In genomic region chr14:31206472-31206981, GRCm38 (mm10) we compare ENCODE assay signal across 8 mouse cellular contexts. TPM values are rescaled to one million over a fixed set of nuclear protein-coding genes. Genes with fewer than 3 reads are reported as not detected.
DNase-seq lines count a peak whose midpoint lies in the region; ATAC-seq and TF ChIP-seq lines count a peak whose summit lies in the region.

No protein-coding gene starts in this region.

- no peaks in the 10 kb centered on the region for H3K9me3 ChIP-seq in embryonic facial prominence, embryonic 12.5 days
- H3K9me3 ChIP-seq in limb, embryonic 11.5 days (ENCODE audit: control insufficient read depth, low read length) = no peaks in the 10 kb centered on the region
- H3K9me3 ChIP-seq in midbrain, embryonic 13.5 days = no peaks in the 10 kb centered on the region

- 0 out of 2 replicates have a peak, but pooled peaks have one; percentile 2 for TF ChIP-seq CTCF in heart, adult 2 months (IDR thresholded peaks at IDR 0.05)
- no peak for TF ChIP-seq CTCF in kidney, adult 2 months (conservative IDR thresholded peaks at IDR 0.05; ENCODE audit: insufficient read depth, insufficient read length, low read depth, low read length)
- no peak for TF ChIP-seq CTCF in small intestine, adult 2 months (IDR thresholded peaks at IDR 0.05; ENCODE audit: extremely low read depth, insufficient read length, insufficient replicate concordance, low read depth, low read length)

- TF ChIP-seq POLR2A in heart, adult 2 months (IDR thresholded peaks at IDR 0.05; ENCODE audit: insufficient read depth, low read depth, low read length) = peak; percentile 92
- TF ChIP-seq POLR2A in kidney, adult 2 months (IDR thresholded peaks at IDR 0.05; ENCODE audit: low read depth, low read length) = peak; percentile 48
- TF ChIP-seq POLR2A in small intestine, adult 2 months (IDR thresholded peaks at IDR 0.05; ENCODE audit: low read depth, low read length) = peak; percentile 50; the same call in 1 of the 2 replicates

- DNase-seq in 3T3-L1 (ENCODE audit: low read depth, low spot score) = peak; percentile 86
- DNase-seq in adrenal gland, postnatal 36 days = peak; percentile 97 to 99
- peak; percentile 96 for DNase-seq in heart, adult 2 months
- peak; percentile 98 for DNase-seq in kidney, adult 2 months
- peak; percentile 95 for DNase-seq in limb, embryonic 11.5 days (ENCODE audit: low spot score)

- H3K9ac ChIP-seq in embryonic facial prominence, embryonic 12.5 days = peak overlapping the region; percentile 91
- peak overlapping the region; percentile 95 for H3K9ac ChIP-seq in heart, adult 2 months (ENCODE audit: low read depth, low read length)
- peak overlapping the region; percentile 82 for H3K9ac ChIP-seq in limb, embryonic 11.5 days (ENCODE audit: low read length)
- H3K9ac ChIP-seq in midbrain, embryonic 13.5 days (replicated peaks) = peak overlapping the region; percentile 92

- WGBS in embryonic facial prominence, embryonic 12.5 days = 1% methylated on average over 48 of the region's 48 CpGs
- WGBS in heart, adult 2 months = 2% methylated on average over 48 of the region's 48 CpGs
- under 1% methylated on average over 46 of the region's 48 CpGs for WGBS in kidney, adult 2 months
- under 1% methylated on average over 40 of the region's 48 CpGs for WGBS in limb, embryonic 11.5 days
- under 1% methylated on average over 48 of the region's 48 CpGs for WGBS in midbrain, embryonic 13.5 days
- WGBS in small intestine, adult 2 months = under 1% methylated on average over 46 of the region's 48 CpGs

- H3K4me2 ChIP-seq in embryonic facial prominence, embryonic 12.5 days (replicated peaks) = peak overlapping the region; percentile 91
- peak overlapping the region; percentile 94 for H3K4me2 ChIP-seq in limb, embryonic 11.5 days (ENCODE audit: low read depth, severe bottlenecking)
- H3K4me2 ChIP-seq in midbrain, embryonic 13.5 days (replicated peaks) = peak overlapping the region; percentile 99

- peaks cover 28% of the 10 kb centered on the region for H3K36me3 ChIP-seq in embryonic facial prominence, embryonic 12.5 days
- H3K36me3 ChIP-seq in heart, adult 2 months (ENCODE audit: control insufficient read depth, insufficient read depth, low read length) = peaks cover 6% of the 10 kb centered on the region
- H3K36me3 ChIP-seq in kidney, adult 2 months (ENCODE audit: control insufficient read depth, insufficient read depth, low read length) = peaks cover 8% of the 10 kb centered on the region
- H3K36me3 ChIP-seq in limb, embryonic 11.5 days (ENCODE audit: control insufficient read depth, insufficient read depth, low read length) = peaks cover 15% of the 10 kb centered on the region; the same call in 1 of the 2 replicates
- peaks cover 30% of the 10 kb centered on the region for H3K36me3 ChIP-seq in midbrain, embryonic 13.5 days
- peaks cover 15% of the 10 kb centered on the region for H3K36me3 ChIP-seq in small intestine, adult 2 months (ENCODE audit: control insufficient read depth, insufficient read depth, low read length)

- H3K79me2 ChIP-seq in heart, adult 2 months (replicated peaks; ENCODE audit: control insufficient read depth, insufficient read depth, low read length) = no peaks in the 10 kb centered on the region

- no peaks in the 10 kb centered on the region for H3K27me3 ChIP-seq in embryonic facial prominence, embryonic 12.5 days
- H3K27me3 ChIP-seq in heart, adult 2 months (ENCODE audit: control insufficient read depth, insufficient read depth, low read length) = no peaks in the 10 kb centered on the region
- H3K27me3 ChIP-seq in kidney, adult 2 months (replicated peaks; ENCODE audit: control insufficient read depth, insufficient read depth, low read length) = no peaks in the 10 kb centered on the region
- no peaks in the 10 kb centered on the region for H3K27me3 ChIP-seq in limb, embryonic 11.5 days (ENCODE audit: control insufficient read depth, insufficient read depth, low read length)
- H3K27me3 ChIP-seq in midbrain, embryonic 13.5 days = no peaks in the 10 kb centered on the region
- H3K27me3 ChIP-seq in small intestine, adult 2 months (ENCODE audit: control insufficient read depth, insufficient read depth, low read length) = no peaks in the 10 kb centered on the region

- peaks cover 9% of the 10 kb centered on the region for H3K4me1 ChIP-seq in embryonic facial prominence, embryonic 12.5 days
- H3K4me1 ChIP-seq in heart, adult 2 months (ENCODE audit: control insufficient read depth, insufficient read depth, low read length) = peaks cover 6% of the 10 kb centered on the region
- H3K4me1 ChIP-seq in kidney, adult 2 months (ENCODE audit: control insufficient read depth, insufficient read depth, low read length) = peaks cover 17% of the 10 kb centered on the region
- peaks cover 9% of the 10 kb centered on the region; the same call in 1 of the 2 replicates for H3K4me1 ChIP-seq in limb, embryonic 11.5 days (ENCODE audit: control insufficient read depth, insufficient read depth, low read length)
- H3K4me1 ChIP-seq in midbrain, embryonic 13.5 days (replicated peaks) = peaks cover 27% of the 10 kb centered on the region
- H3K4me1 ChIP-seq in small intestine, adult 2 months (ENCODE audit: control insufficient read depth, insufficient read depth, insufficient read length, low read length) = peaks cover 13% of the 10 kb centered on the region; the same call in 1 of the 2 replicates

- peak overlapping the region; percentile 84 for H3K4me3 ChIP-seq in embryonic facial prominence, embryonic 12.5 days
- peak overlapping the region; percentile 67 for H3K4me3 ChIP-seq in heart, adult 2 months
- H3K4me3 ChIP-seq in kidney, adult 2 months (ENCODE audit: insufficient read depth, low read depth, low read length) = peak overlapping the region; percentile 96
- peak overlapping the region; percentile 66 for H3K4me3 ChIP-seq in limb, embryonic 11.5 days (ENCODE audit: low read depth, low read length)
- peak overlapping the region; percentile 80 for H3K4me3 ChIP-seq in midbrain, embryonic 13.5 days (replicated peaks)
- H3K4me3 ChIP-seq in small intestine, adult 2 months (ENCODE audit: low read depth, low read length) = peak overlapping the region; percentile 98

- peak; percentile 31; the same call in 1 of the 2 replicates for ATAC-seq in embryonic facial prominence, embryonic 12.5 days (ENCODE audit: insufficient number of reproducible peaks, insufficient read depth, low FRiP score, low TSS enrichment)
- ATAC-seq in limb, embryonic 11.5 days (ENCODE audit: insufficient number of reproducible peaks, low FRiP score, low TSS enrichment, low read depth) = peak; percentile 71
- ATAC-seq in midbrain, embryonic 13.5 days = peak; percentile 76

- intact Hi-C loops in heart, adult 2 months (cut with DNase I) = loop anchor here (5.0 kb wide), 1 partner anchor 131 kb away; the partner anchor contains the start of gene Capn7

- no peak for TF ChIP-seq EP300 in heart, adult 2 months (IDR thresholded peaks at IDR 0.05; ENCODE audit: insufficient read depth, low read depth, low read length)

- H3K27ac ChIP-seq in embryonic facial prominence, embryonic 12.5 days = peak overlapping the region; percentile 93
- peak overlapping the region; percentile 98 for H3K27ac ChIP-seq in heart, adult 2 months
- peak overlapping the region; percentile 85 for H3K27ac ChIP-seq in kidney, adult 2 months (ENCODE audit: insufficient read depth, low read depth, low read length)
- peak overlapping the region; percentile 82 for H3K27ac ChIP-seq in limb, embryonic 11.5 days (replicated peaks; ENCODE audit: low read depth, low read length)
- peak overlapping the region; percentile 90 for H3K27ac ChIP-seq in midbrain, embryonic 13.5 days
- H3K27ac ChIP-seq in small intestine, adult 2 months (ENCODE audit: insufficient read depth, low read depth, low read length) = peak overlapping the region; percentile 68

RNA-seq across cellular contexts. Expression of gene Tnnc1, which starts 1.6 kb away (rescaled TPM):
- 1 to 10 TPM in 1 of 2 experiments, under 1 TPM in 1; 0.76 to 1.5 TPM for total RNA-seq in adrenal gland, postnatal 36 days (2021)
- polyA plus RNA-seq in embryonic facial prominence, embryonic 12.5 days (2016; fragmentation: Nextera tagmentation; extraction: Ambion mirVana) = 67.1 and 90.7 TPM in 2 replicates
- 1,000 to 10,000 TPM; 5,084 to 5,508 TPM for total RNA-seq in heart, adult 2 months (2021)
- polyA plus RNA-seq in heart, adult 2 months (2012; rRNA removed) = 4,851 and 5,939 TPM in 2 replicates
- 2.1 and 9.1 TPM in 2 replicates for polyA plus RNA-seq in kidney, adult 2 months (2012; rRNA removed)
- 16.6 and 18.7 TPM in 2 replicates for polyA plus RNA-seq in limb, embryonic 11.5 days (2014; fragmentation: Nextera tagmentation; extraction: Ambion mirVana)
- polyA plus RNA-seq in midbrain, embryonic 13.5 days (2015; fragmentation: Nextera tagmentation; extraction: Ambion mirVana) = 1.1 and 1.9 TPM in 2 replicates
- polyA plus RNA-seq in small intestine, adult 2 months (2012; rRNA removed) = 0.34 TPM in 1 of 2 replicates, not detected in the other

RNA-seq across cellular contexts. Expression of gene Nisch, which starts 10.2 kb away (rescaled TPM):
- total RNA-seq in adrenal gland, postnatal 36 days (2021) = 100 to 1,000 TPM; 265 to 294 TPM
- polyA plus RNA-seq in embryonic facial prominence, embryonic 12.5 days (2016; fragmentation: Nextera tagmentation; extraction: Ambion mirVana) = 503 and 527 TPM in 2 replicates
- 100 to 1,000 TPM; 123 to 129 TPM for total RNA-seq in heart, adult 2 months (2021)
- polyA plus RNA-seq in heart, adult 2 months (2012; rRNA removed) = 187 and 223 TPM in 2 replicates
- 244 and 277 TPM in 2 replicates for polyA plus RNA-seq in kidney, adult 2 months (2012; rRNA removed)
- 346 and 377 TPM in 2 replicates for polyA plus RNA-seq in limb, embryonic 11.5 days (2014; fragmentation: Nextera tagmentation; extraction: Ambion mirVana)
- polyA plus RNA-seq in midbrain, embryonic 13.5 days (2015; fragmentation: Nextera tagmentation; extraction: Ambion mirVana) = 354 and 385 TPM in 2 replicates
- polyA plus RNA-seq in small intestine, adult 2 months (2012; rRNA removed) = 120 and 157 TPM in 2 replicates

RNA-seq across cellular contexts. Expression of gene Sema3g, which starts 11.1 kb away (rescaled TPM):
- 1 to 10 TPM; 5.7 to 9.6 TPM for total RNA-seq in adrenal gland, postnatal 36 days (2021)
- 1.1 and 1.2 TPM in 2 replicates for polyA plus RNA-seq in embryonic facial prominence, embryonic 12.5 days (2016; fragmentation: Nextera tagmentation; extraction: Ambion mirVana)
- total RNA-seq in heart, adult 2 months (2021) = 10 to 100 TPM; 15.0 to 15.1 TPM
- polyA plus RNA-seq in heart, adult 2 months (2012; rRNA removed) = 6.1 and 8.0 TPM in 2 replicates
- 34.2 and 38.8 TPM in 2 replicates for polyA plus RNA-seq in kidney, adult 2 months (2012; rRNA removed)
- 0.09 and 0.20 TPM in 2 replicates for polyA plus RNA-seq in limb, embryonic 11.5 days (2014; fragmentation: Nextera tagmentation; extraction: Ambion mirVana)
- polyA plus RNA-seq in midbrain, embryonic 13.5 days (2015; fragmentation: Nextera tagmentation; extraction: Ambion mirVana) = 0.76 and 0.83 TPM in 2 replicates
- polyA plus RNA-seq in small intestine, adult 2 months (2012; rRNA removed) = 1.5 and 2.1 TPM in 2 replicates

RNA-seq across cellular contexts. Expression of gene Stab1, which starts 38.1 kb away (rescaled TPM):
- total RNA-seq in adrenal gland, postnatal 36 days (2021) = 10 to 100 TPM; 61.7 to 88.5 TPM
- 28.4 and 29.6 TPM in 2 replicates for polyA plus RNA-seq in embryonic facial prominence, embryonic 12.5 days (2016; fragmentation: Nextera tagmentation; extraction: Ambion mirVana)
- total RNA-seq in heart, adult 2 months (2021) = 10 to 100 TPM; 64.2 to 65.0 TPM
- 77.0 and 90.8 TPM in 2 replicates for polyA plus RNA-seq in heart, adult 2 months (2012; rRNA removed)
- polyA plus RNA-seq in kidney, adult 2 months (2012; rRNA removed) = 41.5 and 46.8 TPM in 2 replicates
- 15.5 and 15.7 TPM in 2 replicates for polyA plus RNA-seq in limb, embryonic 11.5 days (2014; fragmentation: Nextera tagmentation; extraction: Ambion mirVana)
- polyA plus RNA-seq in midbrain, embryonic 13.5 days (2015; fragmentation: Nextera tagmentation; extraction: Ambion mirVana) = 19.8 and 23.2 TPM in 2 replicates
- 31.3 and 65.4 TPM in 2 replicates for polyA plus RNA-seq in small intestine, adult 2 months (2012; rRNA removed)

RNA-seq across cellular contexts. Expression of gene Phf7, which starts 44.6 kb away (rescaled TPM):
- total RNA-seq in adrenal gland, postnatal 36 days (2021) = 1 to 10 TPM; 5.1 to 8.9 TPM
- 13.1 and 13.6 TPM in 2 replicates for polyA plus RNA-seq in embryonic facial prominence, embryonic 12.5 days (2016; fragmentation: Nextera tagmentation; extraction: Ambion mirVana)
- 1 to 10 TPM; 2.9 to 3.6 TPM for total RNA-seq in heart, adult 2 months (2021)
- polyA plus RNA-seq in heart, adult 2 months (2012; rRNA removed) = 3.1 and 5.7 TPM in 2 replicates
- 7.3 and 7.5 TPM in 2 replicates for polyA plus RNA-seq in kidney, adult 2 months (2012; rRNA removed)
- 12.7 and 13.5 TPM in 2 replicates for polyA plus RNA-seq in limb, embryonic 11.5 days (2014; fragmentation: Nextera tagmentation; extraction: Ambion mirVana)
- 12.7 and 13.2 TPM in 2 replicates for polyA plus RNA-seq in midbrain, embryonic 13.5 days (2015; fragmentation: Nextera tagmentation; extraction: Ambion mirVana)
- polyA plus RNA-seq in small intestine, adult 2 months (2012; rRNA removed) = 1.3 and 2.3 TPM in 2 replicates

Comparison
In these comparisons a context has a peak if more than half of its experiments do, and no peak if none do; other contexts are left out.
1. Peak in every context shown above with its lines: DNase-seq, ATAC-seq, H3K4me3 ChIP-seq and H3K27ac ChIP-seq.
2. RNA of gene Tnnc1, which starts 1.6 kb away (polyA plus RNA-seq): 4,851 to 5,939 TPM in heart, adult 2 months; 67.1 to 90.7 TPM in embryonic facial prominence, embryonic 12.5 days, 16.6 to 18.7 TPM in limb, embryonic 11.5 days, 2.1 to 9.1 TPM in kidney, adult 2 months, 1.1 to 1.9 TPM in midbrain, embryonic 13.5 days and 0.34 TPM in small intestine, adult 2 months; every median in the first group is over 10 times any median in the second.